Mouse (Mus musculus) 3T3-L1 (cell line): ENCODE data around the gene Tlk1.

Experiments used
- DNase-seq: peaks from one replicate; pipeline ENCODE4 v3.0.0-alpha.2; 2015; ENCODE audit warnings: low read depth, low spot score

The Tlk1 gene

GRCm38 (mm10) chr2:70790246-70790645 lies 35.3 kb downstream of the Tlk1 start:
- no peak for DNase-seq

DNA sequence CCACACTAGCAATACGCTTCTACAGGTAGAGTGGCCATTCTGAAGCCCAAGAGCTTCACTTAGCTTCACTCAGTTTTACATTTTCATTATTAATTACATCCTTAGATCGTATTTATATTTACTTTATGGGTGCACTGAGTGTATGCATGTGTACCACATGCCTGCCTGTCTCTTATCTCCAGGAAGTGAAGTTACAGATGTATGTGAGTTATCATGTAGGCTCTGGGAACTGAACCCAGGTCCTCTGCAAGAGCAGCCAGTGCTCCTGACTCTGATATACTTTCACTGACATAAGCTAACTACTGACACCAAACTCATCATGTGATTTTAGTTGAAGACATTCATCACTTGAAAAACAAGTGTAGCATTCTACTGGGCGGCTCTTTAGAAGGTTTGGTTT lies 36.2 kb downstream of the Tlk1 start:
- no peak for DNase-seq

GRCm38 (mm10) chr2:70784447-70784846 lies 41.1 kb downstream of the Tlk1 start:
- DNase-seq, result no peak

GRCm38 (mm10) chr2:70783504-70783903 lies 42.0 kb downstream of the Tlk1 start:
- DNase-seq, result no peak

GRCm38 (mm10) chr2:70779634-70780033 lies 45.9 kb downstream of the Tlk1 start:
- DNase-seq, result peak; percentile 70

- DNase-seq, result no peak
Measured at GRCm38 (mm10) chr2:70776744-70777143, 48.8 kb downstream of the Tlk1 start.

DNA sequence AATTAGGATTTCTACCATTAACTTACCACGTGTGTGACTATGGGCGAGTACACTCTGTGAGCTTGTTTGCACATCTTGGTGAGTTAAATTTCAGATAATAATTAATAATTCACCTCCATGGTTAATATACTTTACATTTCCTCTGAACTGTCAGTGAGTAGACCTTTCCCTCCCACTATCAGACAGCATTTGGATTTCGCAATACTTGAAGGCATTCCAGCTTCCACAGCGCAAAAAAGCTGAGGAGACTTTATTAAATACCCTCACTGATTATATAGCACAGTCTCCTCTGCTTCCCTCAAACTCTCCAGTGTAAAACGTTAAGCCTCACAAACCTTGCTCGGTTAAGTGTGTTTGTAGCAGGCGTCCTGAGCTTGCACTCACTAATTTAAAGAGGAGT lies 60.8 kb downstream of the Tlk1 start:
- no peak for DNase-seq

DNA sequence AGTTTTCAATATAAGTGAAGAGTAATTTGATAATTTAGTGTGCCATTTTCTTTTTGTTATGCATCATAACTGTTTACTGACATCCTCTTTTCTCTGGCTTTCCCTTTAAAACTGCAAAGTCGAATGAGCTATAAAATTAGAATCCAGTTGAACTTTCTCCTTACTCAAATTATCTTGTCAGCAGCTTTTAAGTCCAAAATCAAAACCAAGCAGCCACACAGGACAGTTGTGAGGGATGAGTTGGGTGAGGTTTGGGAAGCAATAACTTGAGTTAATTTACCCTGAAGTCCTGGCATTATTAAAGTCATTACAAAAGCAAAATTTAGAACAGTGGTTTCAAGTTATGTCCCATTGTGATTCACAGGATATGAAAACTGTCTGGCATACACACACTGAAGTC lies 62.8 kb downstream of the Tlk1 start:
- no peak for DNase-seq

- no peak for DNase-seq
Measured at GRCm38 (mm10) chr2:70752149-70752548, 73.4 kb downstream of the Tlk1 start.

DNA sequence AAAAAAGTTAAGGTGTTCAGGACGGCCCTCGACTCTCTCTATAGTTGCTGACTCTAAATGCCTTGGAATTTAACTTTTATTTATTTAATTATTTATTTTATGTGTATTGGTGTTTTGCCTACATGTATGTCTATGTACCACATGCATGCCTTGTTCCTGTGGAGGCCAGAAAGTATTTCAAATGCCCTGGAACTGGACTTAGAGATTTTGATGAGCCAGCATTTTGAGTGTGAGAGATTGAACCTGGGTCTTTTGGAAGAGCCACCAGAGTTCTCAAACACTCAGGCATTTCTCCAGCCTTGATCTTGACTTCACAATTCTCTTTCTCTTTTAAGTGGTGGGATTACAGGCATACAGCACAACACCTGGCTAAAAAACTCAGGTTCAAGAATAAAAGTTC lies 73.9 kb downstream of the Tlk1 start:
- DNase-seq, result no peak

- DNase-seq, result no peak
Measured at GRCm38 (mm10) chr2:70742588-70742987, 82.9 kb downstream of the Tlk1 start.

DNA sequence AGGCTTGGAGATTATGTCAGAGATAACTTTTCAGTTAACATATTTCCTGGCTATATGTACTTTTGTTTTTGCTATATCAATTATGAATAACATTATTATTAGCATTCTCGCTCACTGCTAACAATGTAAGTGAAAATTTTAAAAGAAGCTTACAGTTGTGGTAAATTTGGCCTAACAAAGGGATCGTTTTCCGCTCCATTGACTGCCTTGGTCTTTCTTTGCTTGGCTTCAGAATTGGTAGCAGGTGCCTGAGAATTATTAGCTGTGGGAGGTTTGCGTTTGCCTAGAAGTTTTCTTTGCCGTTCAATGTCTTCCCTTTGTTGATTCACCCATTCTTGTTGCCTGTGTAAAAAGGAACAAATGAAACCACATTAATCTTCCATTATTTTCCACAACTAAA lies 83.6 kb downstream of the Tlk1 start:
- no peak for DNase-seq

- no peak for DNase-seq
Measured at GRCm38 (mm10) chr2:70736008-70736407, 89.5 kb downstream of the Tlk1 start.

DNA sequence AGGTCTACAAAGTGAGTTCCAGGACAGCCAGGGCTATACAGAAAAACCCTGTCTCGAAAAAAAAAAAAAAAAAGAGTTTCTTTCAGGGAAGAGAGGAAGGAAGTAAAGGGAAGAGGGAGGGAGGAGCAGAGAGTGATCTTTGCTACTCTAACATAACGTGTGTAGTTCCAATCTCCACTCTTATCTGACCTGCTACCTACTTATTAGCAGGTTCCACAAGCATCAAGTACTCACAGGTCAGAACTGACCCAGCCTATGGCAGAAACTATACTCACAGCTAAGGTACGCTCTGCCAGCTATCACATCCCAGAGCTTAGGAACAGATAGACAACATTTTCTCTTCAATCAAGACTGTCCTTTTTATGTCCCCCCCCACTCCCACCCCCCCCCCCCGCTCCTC lies 90.0 kb downstream of the Tlk1 start:
- DNase-seq, result no peak

DNA sequence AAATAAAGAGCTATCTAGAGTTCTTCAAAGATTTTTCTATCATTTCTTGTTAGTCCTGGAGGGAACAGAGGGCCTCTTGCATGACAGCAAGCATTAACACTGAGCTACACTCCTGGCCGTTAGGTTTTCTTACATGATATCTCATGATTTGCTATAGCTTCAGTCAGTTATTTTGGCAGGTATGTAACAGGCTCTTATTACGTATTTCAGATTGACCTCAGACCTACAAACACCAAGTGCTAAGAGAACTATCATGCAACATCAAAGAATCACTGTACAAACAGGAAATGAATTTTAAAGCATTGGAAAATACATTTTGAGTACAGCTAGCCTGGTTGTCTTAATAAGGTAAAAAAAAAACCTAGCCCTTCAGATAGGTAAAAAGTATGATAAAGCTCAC lies 98.4 kb downstream of the Tlk1 start:
- no peak for DNase-seq

- no peak for DNase-seq
Measured at GRCm38 (mm10) chr2:70723610-70724243, 101.8 kb downstream of the Tlk1 start.

GRCm38 (mm10) chr2:70710878-70711277 lies 114.7 kb downstream of the Tlk1 start:
- DNase-seq, result no peak

DNA sequence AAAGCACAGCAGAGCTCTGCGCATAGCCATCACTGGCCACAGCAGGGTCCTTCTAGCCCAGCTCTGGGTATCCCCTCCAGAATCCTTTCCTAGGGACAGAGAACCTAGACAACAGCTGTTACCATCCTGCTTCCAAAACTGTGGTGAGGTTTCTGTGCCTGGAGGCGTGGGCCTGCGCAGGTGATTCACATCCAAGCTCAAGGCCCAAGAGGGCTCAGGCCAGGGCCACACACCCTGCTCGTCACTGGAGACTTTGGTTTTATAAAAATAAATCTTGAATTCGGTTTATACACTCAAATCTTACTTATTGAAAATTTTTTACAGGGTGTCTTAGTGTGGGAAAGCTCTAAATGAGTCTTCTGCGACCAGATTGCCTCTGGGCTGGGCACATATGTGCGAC lies 115.3 kb downstream of the Tlk1 start:
- no peak for DNase-seq

GRCm38 (mm10) chr2:70708986-70709730 lies 116.4 kb downstream of the Tlk1 start:
- no peak for DNase-seq

GRCm38 (mm10) chr2:70702403-70702802 lies 123.1 kb downstream of the Tlk1 start:
- no peak for DNase-seq

GRCm38 (mm10) chr2:70701571-70701970 lies 124.0 kb downstream of the Tlk1 start:
- no peak for DNase-seq

- no peak for DNase-seq
Measured at GRCm38 (mm10) chr2:70700851-70701250, 124.7 kb downstream of the Tlk1 start.

DNA sequence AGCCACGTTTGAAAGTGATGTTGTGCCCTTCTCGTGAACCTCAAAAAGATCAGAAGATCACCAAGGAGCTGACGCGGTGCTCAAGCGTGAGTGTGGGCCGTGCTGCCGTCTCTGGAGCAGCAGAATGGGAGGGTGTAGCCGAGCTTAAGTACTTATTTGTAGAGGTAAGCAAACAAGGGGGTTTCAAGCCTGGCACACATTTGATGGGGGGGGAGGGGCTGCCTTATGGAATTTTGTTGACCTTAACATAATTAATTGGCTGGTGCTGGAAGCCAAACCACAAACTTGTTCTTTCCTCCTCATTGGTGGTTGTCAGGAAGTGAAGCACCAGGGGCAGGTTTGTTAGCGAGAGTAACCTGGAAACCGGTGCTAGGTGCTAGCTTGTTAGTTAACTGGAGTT lies 129.8 kb downstream of the Tlk1 start:
- no peak for DNase-seq

- no peak for DNase-seq
Measured at GRCm38 (mm10) chr2:70690195-70690594, 135.3 kb downstream of the Tlk1 start.
